Mouse (Mus musculus): ENCODE measurements around the gene Hyal3. TPM values are rescaled to one million over a fixed set of nuclear protein-coding genes. Genes with fewer than 3 reads are reported as not detected.

The Hyal3 gene
- polyA plus RNA-seq, 1 experiment from 2014 or later, result 1.3 TPM

DNA sequence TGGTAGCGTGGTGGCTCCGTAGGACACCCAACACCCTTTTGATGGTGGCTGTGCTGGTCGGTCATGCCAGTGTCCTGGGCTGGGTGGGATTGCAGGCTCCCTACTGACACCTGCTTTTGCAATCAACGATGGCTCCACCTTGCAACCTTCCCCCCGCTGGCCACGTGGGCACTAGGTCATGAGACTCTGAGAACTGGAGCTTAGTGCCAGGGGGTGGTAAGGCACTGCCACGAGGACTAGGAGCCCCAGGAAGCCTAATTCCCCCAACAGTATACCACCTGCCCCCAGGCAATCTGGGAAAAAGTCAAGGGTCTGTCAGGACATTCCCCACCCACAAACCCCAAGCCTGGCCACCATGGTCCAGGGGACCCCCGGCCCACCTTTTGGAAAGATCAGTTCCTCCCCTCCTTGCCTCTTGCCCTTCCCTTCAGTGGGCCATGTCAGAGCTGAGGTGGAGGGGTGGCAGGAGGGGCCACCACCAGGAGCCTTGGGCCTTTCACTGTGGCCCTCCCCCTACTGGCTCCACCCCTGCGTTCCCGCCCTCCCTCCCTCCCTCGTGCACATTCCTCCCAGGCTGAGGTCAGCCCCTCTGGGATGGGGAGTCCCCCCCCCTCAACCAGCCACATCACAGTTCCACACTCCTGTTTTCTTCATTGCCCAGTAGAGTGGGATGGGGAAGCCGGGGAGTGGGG, 28.3 kb downstream of the Hyal3 start, which contains the start of gene Sema3b:
Gene Sema3b (minus strand): TSS at position 489 of the 692 bp plus-strand sequence.
- ATAC-seq (replicated peaks; ENCODE audit: low FRiP score, low read depth), result no peak
- Histone ChIP-seq H3K4me3 (replicated peaks; ENCODE audit: low read depth, low read length) (no peak within 1 kb of the TSS), H3K4me1 (replicated peaks; ENCODE audit: insufficient read depth, low read length) (peaks cover 50% of the 10 kb centered on the region), H3K9me3 (replicated peaks; ENCODE audit: low read length) (no peaks in the 10 kb centered on the region), H3K36me3 (ENCODE audit: insufficient read depth, low read length) (peaks cover 2% of the 10 kb centered on the region; the same call in 1 of the 2 replicates), H3K4me2 (ENCODE audit: low read length) (peak within 1 kb of the TSS; percentile 50), H3K9ac (ENCODE audit: low read depth, low read length) (peak within 1 kb of the TSS; percentile 13), H3K27ac (peak within 1 kb of the TSS; percentile 85), H3K27me3 (ENCODE audit: insufficient read depth, low read length) (no peaks in the 10 kb centered on the region)
- TF ChIP-seq CTCF (IDR thresholded peaks at IDR 0.05; ENCODE audit: low read depth), result no peak
- 28% methylated on average over 12 of the region's 12 CpGs for WGBS
- DNase-seq (ENCODE audit: low spot score), result no peak

DNA sequence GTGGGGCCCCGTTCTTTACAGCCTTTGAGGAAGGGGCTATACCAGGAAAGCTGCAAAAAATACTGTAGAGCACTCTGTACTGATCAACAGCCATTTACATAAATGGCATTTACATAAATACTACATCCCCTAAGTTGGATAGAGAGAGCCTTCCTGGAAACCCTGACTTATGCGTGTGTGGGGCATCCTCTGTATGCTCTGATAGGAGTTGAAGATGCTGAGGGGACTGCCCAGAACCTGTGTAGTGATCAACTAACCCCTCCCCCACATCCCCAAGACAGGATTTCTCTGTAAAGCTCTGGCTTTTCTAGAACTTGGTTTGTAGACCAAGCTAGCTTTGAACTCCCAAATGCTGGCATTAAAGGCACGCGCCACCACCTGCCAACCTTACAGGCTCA, 28.8 kb downstream of the Hyal3 start:
- WGBS, result 71% methylated on average over 4 of the region's 4 CpGs
- no peaks in the 10 kb centered on the region for H3K27me3 ChIP-seq (ENCODE audit: insufficient read depth, low read length)
- no peak overlapping the region for H3K4me3 ChIP-seq (replicated peaks; ENCODE audit: low read depth, low read length)
- peak overlapping the region; percentile 85; the same call in 1 of the 2 replicates for H3K27ac ChIP-seq
- DNase-seq (ENCODE audit: low spot score), result no peak
- no peaks in the 10 kb centered on the region for H3K9me3 ChIP-seq (replicated peaks; ENCODE audit: low read length)
- H3K4me2 ChIP-seq (ENCODE audit: low read length), result peak overlapping the region; percentile 14; the same call in 1 of the 2 replicates
- ATAC-seq (replicated peaks; ENCODE audit: low FRiP score, low read depth), result no peak
- no peak overlapping the region for H3K9ac ChIP-seq (ENCODE audit: low read depth, low read length)
- H3K36me3 ChIP-seq (ENCODE audit: insufficient read depth, low read length), result peaks cover 7% of the 10 kb centered on the region; the same call in 1 of the 2 replicates
- TF ChIP-seq CTCF (IDR thresholded peaks at IDR 0.05; ENCODE audit: low read depth), result no peak
- H3K4me1 ChIP-seq (replicated peaks; ENCODE audit: insufficient read depth, low read length), result peaks cover 44% of the 10 kb centered on the region

DNA sequence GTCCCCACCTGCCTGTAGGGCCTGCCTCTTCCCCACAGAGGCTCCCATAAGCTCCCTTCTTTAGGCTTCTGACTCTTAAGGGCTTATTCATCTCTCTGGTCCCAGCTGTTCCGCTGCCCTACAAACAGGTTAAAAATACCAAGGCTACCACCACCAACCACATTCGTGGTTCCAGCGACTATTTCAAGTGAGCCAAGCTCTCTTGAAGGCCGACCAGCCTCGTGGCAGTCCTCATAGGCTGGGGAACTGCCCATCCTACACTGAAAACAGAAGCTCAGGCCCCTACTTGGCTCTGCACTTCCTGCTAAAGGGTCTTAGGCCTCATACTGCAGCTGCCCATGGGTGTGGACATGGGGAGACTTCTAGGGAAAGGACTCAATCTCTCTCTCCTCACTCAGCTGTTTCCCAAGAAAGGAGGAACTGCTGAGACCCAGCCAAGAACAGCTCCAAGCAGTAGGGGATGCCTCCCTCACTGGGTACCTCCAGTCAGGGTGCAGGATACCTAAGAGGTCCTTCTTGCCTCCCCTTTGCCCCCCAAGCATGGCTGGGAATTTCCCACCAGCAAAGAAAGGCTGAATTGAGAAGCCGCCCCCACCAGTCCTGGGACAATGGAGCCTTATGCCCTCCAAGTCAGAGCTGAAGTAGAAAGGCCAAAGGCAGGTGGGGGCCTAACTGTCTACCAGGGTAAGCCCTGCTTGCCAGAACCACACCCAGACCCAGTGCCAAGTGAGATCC, 31.0 kb downstream of the Hyal3 start:
- Histone ChIP-seq H3K4me2 (ENCODE audit: low read length) (peak overlapping the region; percentile 56; the same call in 1 of the 2 replicates), H3K27me3 (ENCODE audit: insufficient read depth, low read length) (no peaks in the 10 kb centered on the region), H3K9ac (ENCODE audit: low read depth, low read length) (peak overlapping the region; percentile 50), H3K36me3 (ENCODE audit: insufficient read depth, low read length) (peaks cover 29% of the 10 kb centered on the region), H3K27ac (peak overlapping the region; percentile 85), H3K4me1 (replicated peaks; ENCODE audit: insufficient read depth, low read length) (peaks cover 33% of the 10 kb centered on the region), H3K4me3 (replicated peaks; ENCODE audit: low read depth, low read length) (no peak overlapping the region), H3K9me3 (replicated peaks; ENCODE audit: low read length) (no peaks in the 10 kb centered on the region)
- no peak for DNase-seq (ENCODE audit: low spot score)
- TF ChIP-seq CTCF (IDR thresholded peaks at IDR 0.05; ENCODE audit: low read depth), result no peak
- WGBS, result 67% methylated on average over 6 of the region's 6 CpGs
- no peak for ATAC-seq (replicated peaks; ENCODE audit: low FRiP score, low read depth)

DNA sequence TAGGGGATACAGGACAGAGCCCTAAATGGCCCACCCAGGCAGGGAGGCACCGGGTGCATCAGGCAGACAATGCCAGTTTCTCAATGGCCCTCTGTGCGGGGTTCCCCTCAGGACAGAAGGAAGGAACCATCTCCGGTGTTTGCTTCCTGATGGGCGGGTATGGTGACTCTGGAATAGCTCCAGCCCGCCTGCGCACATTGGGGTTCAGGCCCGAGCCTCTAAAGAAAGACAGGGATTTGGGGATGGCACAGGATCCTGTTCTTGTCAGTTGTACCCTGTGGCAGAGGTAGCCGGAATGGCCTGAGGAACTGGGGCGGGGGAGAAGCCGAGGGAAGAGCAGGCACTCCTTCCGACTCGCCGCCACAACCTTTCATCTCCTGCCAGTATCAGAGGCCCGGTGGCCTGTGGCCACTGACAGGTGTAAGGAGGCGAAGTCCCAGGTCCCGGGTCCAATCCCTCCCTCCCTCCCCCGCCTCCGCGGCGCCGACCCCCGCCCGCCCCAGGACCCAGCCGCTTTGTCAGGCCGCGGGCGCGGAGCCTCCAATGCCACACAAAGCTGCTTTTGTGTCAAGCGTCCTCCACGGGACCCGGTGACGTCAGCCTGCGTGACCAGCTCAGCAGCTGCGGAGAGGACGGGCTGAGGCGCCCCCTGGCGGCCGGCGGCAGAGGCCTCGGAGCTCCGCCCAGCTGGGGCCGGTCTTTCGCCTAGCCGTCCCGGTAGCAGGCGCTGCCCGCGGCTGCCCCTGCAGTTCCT, 31.8 kb downstream of the Hyal3 start:
- 0 out of 2 replicates have a peak overlapping the region, but pooled peaks have one; percentile 5 for H3K4me3 ChIP-seq (replicated peaks; ENCODE audit: low read depth, low read length)
- peaks cover 34% of the 10 kb centered on the region for H3K36me3 ChIP-seq (ENCODE audit: insufficient read depth, low read length)
- no peaks in the 10 kb centered on the region for H3K9me3 ChIP-seq (replicated peaks; ENCODE audit: low read length)
- H3K9ac ChIP-seq (ENCODE audit: low read depth, low read length), result peak overlapping the region; percentile 50
- no peaks in the 10 kb centered on the region for H3K27me3 ChIP-seq (ENCODE audit: insufficient read depth, low read length)
- H3K27ac ChIP-seq, result peak overlapping the region; percentile 85
- WGBS, result 4% methylated on average over 42 of the region's 48 CpGs
- peak overlapping the region; percentile 56 for H3K4me2 ChIP-seq (ENCODE audit: low read length)
- DNase-seq (ENCODE audit: low spot score) (peak; percentile 98), ATAC-seq (replicated peaks; ENCODE audit: low FRiP score, low read depth) (peak; percentile 89)
- TF ChIP-seq CTCF (IDR thresholded peaks at IDR 0.05; ENCODE audit: low read depth), result peak; percentile 99
- H3K4me1 ChIP-seq (replicated peaks; ENCODE audit: insufficient read depth, low read length), result peaks cover 27% of the 10 kb centered on the region

DNA sequence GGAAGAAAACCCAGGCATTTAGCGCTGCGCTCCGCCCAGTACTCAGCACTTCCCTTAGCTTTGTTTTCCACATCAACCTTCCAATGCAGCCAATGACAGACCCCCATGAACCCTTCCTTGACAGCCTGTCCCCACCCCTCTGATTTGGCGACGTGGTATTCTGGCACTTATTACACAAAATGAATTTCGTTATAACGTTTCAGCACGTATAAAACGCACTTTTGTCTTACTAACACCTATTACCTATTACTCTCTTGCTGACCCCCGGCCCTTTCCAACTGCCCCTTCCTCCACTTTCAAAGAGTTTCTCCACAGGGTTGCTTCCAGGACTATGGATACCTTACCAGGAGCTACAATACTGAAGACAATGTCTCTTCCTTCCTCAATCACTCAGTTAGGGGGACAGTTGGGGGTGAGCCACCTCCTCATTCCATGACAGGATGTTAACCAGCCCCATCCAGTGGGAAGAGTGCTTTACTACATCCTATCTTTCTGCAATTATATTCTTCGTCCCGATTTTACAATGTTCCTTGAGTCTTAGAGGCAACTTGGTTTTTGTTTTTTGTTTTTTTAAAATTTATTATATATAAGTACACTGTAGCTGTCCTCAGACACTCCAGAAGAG, 32.4 kb downstream of the Hyal3 start:
- Histone ChIP-seq H3K4me2 (ENCODE audit: low read length) (peak overlapping the region; percentile 56), H3K9me3 (replicated peaks; ENCODE audit: low read length) (no peaks in the 10 kb centered on the region), H3K9ac (ENCODE audit: low read depth, low read length) (no peak overlapping the region), H3K27me3 (ENCODE audit: insufficient read depth, low read length) (no peaks in the 10 kb centered on the region), H3K27ac (peak overlapping the region; percentile 85), H3K4me3 (replicated peaks; ENCODE audit: low read depth, low read length) (no peak overlapping the region), H3K36me3 (ENCODE audit: insufficient read depth, low read length) (peaks cover 36% of the 10 kb centered on the region), H3K4me1 (replicated peaks; ENCODE audit: insufficient read depth, low read length) (peaks cover 24% of the 10 kb centered on the region)
- peak; percentile 14; the same call in 1 of the 2 replicates for ATAC-seq (replicated peaks; ENCODE audit: low FRiP score, low read depth)
- DNase-seq (ENCODE audit: low spot score), result peak; percentile 72
- TF ChIP-seq CTCF (IDR thresholded peaks at IDR 0.05; ENCODE audit: low read depth), result no peak; the same call in 1 of the 2 replicates
- 9% methylated on average over 12 of the region's 12 CpGs for WGBS

Measured in kidney, postnatal 0 days (tissue).